Mouse (Mus musculus) frontal cortex, postnatal 14 days (tissue): Measurements from ENCODE around the gene Tmem52.
"Not testable (repeated sequence)": the region's sequence is repeated elsewhere in the genome, so short reads cannot be mapped to it uniquely, and the experiment has no call there.

Experiments
- DNase-seq, 2 experiments: peaks; one replicate each; pipeline ENCODE4 v3.0.0; 2022; ENCODE audit warnings: low spot score in 2 of 2

The Tmem52 gene

DNA sequence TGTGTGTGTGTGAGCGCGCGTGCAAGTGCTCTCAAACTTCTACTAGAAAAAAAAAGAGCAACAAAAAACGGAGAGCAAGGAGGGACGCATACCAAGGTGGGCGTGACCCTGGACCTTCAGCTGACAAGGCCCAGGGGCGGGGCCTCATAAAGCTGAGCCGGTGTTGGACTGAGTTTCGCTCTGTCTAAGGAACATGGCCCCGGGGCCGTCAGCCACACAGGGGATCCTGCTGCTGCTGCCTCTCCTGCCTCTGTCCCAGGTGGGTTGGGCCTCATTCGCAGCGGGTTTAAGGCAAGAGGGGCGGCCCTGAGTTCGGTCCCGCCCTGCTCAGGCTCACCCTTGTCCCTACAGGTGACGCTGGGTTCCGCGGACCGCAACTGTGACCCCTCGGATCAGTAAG is at the start of gene Tmem52:
TSS of gene Tmem52 (plus strand) at position 163 of the 400 bp plus-strand sequence.
- no peak for DNase-seq

DNA sequence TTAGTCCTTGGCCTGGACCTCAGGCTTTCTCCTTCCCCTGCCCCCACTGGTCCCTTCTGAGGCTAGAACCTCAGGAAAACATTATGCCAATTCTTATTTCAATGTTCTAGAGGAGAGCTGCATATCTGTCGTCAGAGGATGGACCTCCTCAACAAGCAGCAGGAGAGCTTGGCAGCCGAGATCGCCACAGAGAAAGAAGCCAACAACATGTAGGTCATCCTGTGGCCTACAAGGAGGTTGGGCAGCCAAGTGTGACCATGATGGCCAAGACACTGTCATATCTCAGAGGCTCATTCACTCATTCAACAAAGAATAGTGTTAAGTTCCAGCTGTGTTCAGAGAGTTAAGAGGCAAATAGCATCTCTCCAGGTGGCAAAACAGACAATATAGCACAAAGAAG is 48.8 kb upstream of the Tmem52 start:
- DNase-seq = no peak

DNA sequence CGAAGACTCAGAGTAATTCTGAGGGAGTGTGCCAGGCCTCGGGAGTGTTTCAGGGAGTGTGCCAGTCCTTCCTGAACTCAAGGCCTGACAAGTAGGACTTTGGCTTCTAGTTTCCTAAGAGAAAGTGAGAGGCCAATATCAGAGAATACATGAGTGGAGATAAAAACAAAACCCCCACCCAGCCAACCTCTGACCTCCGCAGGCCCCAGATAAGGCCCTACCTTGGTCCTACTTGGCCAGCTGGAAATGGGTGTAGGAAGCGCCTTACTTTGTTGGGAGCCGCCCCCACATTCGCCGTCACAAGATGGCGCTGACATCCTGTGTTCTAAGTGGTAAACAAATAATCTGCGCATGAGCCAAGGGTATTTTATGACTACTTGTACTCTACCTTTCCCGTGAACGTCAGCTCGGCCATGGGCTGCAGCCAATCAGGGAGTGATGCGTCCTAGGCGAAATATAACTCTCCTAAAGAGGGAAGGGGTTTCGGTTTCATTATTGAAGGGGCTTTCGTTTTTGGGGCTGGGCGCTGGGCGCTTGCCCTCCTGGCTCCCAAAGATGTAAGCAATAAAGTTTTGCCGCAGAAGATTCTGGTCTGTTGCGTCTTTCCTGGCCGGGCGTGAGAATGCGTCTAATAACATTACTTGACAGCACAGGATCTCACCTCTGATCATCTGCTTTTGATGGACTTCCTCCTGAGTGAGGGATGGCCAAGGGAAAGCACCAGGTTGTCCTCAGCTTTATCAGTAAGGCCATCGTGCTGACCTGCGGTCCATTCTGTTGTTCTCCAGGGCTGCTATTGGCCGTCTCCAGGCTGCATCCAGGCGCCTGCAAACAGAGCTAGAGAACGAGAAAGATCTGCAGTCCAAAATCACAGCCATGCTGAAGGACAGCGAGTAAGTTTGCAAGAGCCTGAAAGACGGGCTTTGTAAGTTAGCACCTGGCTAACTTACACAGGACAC is 47.2 kb upstream of the Tmem52 start:
- DNase-seq = not testable (repeated sequence)

DNA sequence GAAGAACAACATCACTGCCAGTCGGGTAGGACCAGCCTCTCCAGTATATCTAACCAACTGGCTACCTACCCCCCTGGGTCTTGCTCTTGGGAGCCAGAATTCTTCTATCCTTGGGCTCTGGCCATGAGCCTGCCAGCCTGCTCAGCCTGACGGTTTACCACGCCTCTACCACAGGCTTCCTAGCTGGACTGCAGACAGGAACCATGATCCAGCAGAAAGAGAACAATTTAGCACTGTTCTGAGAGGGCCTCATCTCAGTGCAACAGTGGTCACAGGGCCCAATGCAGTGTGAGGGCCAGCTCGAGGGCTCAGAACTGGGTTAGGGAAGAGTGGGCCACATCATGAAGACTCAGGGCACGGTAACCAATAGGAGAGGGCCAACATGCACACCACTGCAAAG is 44.9 kb upstream of the Tmem52 start:
- DNase-seq = no peak

DNA sequence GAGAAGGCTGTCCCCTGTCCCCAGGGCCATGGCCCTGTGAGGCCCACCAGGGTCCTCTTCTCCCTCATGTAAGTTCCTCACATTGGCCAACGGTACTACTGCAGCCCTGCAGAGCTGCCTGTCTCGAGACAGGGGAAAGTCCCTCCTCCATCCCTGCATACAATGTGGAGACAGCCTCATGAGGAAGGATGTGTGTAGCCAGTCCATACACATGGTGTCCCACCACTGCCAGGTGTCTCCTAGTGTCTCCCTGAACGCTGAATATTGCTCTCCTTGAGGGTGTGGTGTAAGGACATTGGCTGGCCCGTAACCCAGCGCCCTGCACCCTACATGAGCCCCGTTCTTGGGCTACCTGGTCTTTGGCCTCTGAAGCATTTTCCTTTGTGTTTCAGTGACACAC is 42.6 kb upstream of the Tmem52 start:
- no peak for DNase-seq

DNA sequence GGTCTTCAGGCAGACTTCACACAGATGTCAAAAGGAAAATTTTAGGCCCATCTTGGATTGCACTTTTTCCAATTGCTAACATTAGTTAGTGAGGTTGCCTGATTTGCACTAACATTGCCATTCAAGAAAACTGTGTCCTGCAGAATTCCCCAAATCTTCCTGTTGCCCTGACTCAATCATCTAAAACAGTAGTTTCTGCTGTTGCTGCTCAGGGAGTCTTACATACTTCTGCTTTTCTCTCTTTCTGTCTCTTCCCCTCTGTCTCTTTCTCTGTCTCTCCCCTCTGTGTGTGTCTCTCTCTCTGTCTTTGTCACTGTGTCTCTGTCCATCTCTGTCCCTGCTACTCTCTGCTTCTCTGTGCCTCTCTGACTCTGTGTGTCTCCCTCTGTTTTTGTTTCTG is 40.5 kb upstream of the Tmem52 start:
- DNase-seq = no peak

DNA sequence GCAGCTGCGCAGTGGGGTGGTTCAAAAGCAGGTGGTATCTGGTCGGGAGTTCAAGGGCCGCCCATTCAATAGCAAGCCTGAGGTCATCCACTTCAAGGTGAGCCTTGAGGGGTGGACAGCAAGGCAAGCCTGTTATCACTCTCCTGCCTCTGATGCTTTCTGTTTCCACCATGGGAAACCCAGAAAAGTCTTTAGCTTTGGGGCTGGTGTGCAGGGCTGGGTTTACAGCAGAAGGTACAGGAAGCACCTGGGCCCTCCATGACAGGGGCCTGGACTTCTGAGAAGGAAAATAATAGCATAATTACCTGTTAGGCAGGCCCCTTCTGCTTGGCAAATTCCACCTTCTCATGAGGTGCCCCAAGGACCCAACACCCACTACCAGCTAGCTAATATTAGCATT is 39.7 kb upstream of the Tmem52 start:
- no peak for DNase-seq

DNA sequence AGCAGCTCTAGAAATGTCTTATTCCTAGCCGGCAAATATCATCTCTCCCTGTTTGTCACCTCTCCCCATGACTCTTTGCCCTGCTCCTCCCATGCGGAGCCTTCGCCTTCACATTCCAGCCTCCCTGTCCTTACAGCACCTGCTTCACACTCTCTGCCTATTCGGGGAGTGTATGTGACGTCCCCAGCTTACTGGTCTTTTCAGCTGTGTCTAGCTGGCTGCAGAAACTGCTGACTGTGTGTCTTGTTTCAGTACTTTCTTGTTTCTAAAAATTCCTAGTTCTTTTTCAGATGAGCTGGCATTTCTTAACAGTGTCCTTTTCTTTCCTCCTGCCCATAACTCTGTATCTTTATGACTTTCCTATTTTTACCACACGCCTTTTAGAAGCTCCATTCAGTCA is 36.6 kb upstream of the Tmem52 start:
- no peak for DNase-seq

DNA sequence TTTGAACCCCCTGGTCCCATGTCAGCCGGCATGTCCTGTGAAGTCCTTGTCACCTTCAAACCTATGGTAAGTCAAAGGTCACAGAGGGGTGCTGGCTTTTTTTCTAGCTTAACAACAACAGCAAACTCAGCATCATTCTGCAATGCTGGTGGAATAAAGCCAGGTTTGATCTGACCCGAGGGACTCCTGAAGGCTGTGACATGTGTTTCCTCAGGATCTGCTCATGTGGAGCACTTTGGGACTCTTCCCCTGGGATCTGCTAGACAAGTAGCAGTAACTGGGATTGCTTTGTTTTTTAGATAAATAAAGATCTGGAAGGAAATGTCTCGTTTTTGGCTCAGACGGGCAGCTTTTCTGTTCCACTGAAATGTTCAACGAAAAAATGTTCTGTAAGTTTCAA is 34.9 kb upstream of the Tmem52 start:
- DNase-seq = no peak

DNA sequence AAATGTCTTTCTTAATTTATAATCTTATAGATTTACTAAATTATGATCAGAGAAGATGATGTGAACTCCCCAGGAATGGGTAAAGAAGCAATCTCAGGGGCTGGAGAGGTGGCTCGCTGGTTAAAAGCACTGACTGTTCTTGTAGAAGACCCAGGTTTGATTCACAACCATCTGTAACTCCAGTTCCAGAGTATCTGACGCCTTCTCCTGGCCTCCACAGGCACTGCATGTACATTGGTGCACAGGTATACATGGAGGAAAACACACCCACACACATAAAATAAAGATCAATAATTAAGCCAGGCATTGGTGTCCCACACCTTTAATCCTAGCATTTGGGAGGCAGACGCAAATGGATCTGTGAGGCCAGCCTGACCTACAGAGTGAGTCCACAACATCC is 26.1 kb upstream of the Tmem52 start:
- DNase-seq = no peak

DNA sequence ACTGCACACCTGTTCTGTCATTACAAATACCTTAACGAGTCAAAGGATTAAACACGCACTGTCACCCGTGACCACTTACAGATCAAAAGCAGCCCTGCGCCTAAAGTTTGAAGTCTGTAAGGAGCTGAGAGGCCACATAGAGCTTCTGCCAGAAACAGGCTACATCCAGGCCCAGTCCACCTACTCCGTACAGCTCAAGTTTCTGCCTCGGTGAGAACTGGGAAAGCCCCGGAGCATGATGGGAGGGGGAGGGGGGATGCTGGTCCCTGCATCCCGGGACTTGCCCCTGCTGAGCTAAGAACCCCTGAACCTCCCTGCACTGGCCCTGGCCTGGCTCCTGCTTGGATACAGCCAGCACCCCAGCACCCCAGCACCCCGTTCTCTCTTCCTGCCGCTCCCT is 17.3 kb upstream of the Tmem52 start:
- no peak for DNase-seq

DNA sequence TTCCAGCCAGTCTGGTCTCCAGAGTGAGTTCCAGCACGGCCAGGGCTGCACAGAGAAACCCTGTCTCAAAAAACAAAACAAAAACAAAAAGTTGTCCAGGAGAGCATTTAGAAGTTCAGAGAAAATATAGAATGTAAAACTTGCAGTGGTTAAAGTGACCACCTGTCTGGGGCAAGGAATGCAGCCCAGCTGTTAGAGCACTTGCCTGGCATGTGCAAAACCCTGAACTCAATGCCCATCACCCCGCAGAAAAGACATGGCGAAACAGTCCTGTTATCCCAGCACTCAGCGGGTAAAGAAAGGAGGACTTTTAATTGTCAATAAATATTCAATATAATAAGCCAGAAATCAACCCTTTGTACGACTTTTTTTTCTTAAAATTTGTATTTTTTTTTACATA is 10.3 kb upstream of the Tmem52 start:
- no peak for DNase-seq

DNA sequence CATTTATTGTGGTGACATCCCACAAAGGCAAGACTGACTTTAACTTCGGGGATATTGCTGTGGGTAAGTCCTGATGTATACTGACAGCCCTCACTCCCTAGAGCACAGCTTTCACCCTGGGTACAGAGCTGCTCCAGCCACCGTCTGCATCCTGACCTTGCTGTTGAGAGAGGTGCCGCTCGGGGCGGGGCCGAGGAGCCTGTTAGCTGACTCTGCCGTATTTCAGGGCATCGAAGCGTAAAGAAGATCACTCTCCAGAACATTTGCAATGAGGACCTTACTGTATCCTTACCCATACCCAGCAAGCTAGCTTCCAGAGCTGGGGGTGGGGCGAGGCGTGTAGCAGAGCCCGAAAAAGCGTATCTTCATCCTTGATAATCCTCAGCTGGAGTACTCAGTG is 5.9 kb upstream of the Tmem52 start:
- DNase-seq = no peak

DNA sequence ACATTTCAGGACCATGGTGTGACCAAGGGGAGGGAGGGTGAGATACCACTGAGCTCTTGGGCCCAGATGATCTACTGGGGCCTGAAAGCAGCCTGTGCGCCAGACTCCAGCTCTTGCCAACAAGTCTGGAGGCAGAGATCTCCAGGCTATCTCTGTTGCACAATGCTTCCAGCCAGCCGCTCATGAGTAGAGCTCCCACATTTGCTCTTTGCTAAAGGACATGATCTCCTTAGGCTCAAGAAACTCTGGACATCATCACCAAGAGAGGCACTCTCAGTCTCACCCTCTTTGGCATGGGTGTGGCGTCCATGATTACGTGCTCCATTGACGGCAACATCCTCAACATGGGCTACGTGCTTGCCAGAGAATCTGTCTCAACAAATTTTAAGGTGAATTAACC is 5.3 kb upstream of the Tmem52 start:
- DNase-seq = no peak

DNA sequence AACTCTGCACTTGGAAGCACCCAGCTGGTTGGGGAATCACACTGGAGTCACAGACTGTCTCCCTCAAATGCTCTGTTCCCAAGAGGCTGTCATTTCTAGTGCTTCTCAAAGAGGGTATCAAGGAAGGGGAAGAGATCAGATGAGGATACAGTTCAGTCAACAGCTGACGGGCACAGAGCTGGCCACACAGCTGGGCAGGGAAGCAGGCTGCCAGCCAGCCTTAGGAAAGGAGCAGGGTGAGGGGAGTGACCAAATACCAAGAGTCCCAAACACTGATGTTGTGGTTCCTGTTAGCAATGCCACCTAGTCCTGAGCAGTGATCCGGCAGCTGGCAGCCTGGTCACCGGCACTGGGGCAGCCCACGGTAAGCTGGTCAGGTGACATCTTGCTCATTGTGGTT is 4.9 kb upstream of the Tmem52 start:
- DNase-seq = no peak

DNA sequence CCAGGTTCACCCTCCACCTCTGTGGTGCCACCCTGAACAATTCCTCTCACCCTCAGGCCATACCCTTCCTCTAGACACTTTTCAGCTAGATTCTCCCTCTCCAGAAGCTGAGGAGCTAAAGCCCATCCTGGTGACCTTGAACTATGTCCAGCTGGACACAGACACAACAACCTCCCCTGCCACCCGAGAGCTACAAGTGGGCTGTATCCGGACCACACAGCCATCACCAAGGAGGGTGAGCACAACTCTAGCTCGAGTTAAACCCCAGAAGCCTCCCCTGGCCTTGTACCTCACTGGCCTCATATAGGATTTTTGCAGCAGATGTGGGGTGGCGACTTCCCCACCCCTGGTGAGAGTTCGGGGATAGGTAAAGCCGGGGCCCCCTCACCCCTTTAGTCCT is 3.3 kb upstream of the Tmem52 start:
- DNase-seq = no peak

DNA sequence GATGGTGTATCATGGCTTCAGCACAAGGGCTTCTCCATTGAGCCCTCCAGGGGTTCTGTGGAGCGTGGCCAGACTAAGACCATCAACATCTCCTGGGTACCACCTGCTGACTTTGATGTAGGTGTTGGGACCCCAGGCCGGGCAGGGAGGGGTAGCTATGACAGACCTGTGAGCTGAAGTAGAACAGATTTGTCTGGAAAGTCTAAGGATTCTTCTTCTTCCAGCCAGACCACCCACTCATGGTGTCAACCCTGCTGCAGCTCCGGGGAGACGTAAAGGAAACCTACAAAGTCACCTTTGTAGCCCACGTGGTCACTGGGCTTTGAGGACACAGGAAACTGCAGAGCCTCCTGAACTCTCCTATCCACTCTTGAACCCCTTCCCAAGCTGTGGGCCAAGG is 2.8 kb upstream of the Tmem52 start:
- DNase-seq = no peak

DNA sequence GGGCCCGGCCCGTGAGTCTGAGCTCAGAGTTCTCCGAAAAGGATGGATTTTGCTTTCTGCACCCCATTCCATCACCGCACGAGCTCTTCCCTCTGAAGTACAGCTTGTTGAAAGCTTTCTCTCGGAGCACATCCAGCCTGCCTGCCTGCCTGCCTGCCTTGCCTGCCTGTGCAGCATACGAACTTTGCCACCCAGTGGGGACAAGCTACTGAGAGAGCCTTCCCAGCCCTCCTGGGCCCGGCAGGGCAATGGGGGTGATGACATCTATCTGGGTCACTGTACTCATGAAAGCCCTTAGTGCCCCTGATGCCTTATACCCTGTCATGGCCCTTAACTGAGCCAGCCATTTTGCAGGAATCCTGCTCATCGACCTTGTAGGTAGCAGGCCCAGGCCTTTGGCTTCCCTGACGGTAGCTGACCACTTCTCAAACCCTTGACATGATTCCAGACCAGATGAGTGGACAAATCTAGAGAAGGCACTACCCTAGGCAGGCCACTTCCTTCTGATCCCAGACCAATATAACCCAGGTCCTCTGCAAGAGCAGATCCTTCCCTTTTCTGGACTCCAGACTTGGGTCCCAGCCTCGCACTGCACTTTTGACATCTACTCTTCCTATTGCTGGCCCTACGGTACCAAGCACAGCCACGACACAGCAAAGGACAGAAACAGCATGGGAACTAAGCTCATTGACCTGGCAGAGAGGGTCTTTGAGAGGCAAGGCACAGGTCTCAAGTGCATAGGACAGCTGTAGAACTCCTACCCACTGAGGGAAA is 1.5 kb upstream of the Tmem52 start:
- DNase-seq = no peak

DNA sequence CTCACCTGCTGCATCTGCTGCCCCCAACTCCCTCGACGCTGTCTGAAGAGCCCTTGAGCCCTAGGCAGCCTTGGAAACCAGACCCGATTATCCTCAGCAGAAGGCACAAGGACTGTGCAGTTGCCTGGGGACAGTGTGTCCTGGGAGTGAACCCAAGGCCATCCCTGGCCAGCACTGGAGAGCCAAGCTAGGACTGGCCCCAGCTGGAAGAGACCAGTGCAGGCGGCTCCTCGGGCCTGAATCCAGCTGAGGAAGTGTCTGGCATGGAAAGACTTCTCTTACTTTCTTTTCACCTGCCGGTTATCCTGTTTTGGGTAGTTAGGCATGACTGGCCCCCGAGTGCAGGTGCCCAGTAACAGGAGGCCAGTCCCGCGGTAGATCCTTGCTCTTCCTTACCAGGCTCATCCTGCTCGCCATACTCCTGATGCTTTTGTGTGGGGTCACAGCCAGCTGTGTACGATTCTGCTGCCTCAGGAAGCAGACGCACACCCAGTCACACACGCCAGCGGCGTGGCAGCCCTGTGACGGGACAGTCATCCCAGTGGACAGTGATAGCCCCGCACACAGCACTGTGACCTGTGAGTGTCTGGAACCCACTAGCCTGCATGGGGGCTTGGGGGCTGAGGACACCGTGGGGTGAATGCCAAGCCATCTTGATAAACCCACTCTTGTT is 812 bp downstream of the Tmem52 start:
- DNase-seq = no peak

DNA sequence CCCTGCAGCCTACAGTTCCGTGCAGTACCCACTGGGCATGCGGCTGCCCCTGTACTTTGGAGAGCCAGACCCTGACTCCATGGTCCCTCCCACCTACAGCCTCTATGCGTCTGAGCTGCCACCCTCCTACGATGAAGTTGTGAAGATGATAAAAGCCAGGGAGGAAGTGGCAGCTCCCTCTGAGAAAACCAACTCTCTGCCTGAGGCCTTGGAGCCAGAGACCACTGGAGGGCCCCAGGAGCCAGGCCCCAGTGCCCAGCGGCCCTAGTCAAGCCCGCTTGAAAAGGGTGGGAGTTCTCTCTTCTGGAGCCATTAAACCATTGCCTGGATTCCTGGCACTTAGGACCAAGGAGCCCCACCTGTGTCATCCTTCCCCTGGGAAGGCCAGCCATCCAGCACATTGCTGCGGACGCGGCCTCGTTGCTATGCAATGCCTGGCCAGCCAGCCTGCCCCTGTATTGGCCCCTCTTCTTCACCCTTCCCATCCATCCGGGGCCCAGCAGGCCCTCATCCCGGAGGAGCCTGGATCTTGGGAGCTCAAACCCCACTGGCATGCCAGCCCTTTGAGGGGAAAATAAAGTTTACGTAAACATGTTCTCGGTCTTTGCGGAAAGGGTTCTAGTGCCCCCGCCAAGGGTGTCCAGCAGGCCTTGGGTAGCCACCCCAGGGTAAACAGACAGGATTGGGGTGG is 1.5 kb downstream of the Tmem52 start:
- no peak for DNase-seq

DNA sequence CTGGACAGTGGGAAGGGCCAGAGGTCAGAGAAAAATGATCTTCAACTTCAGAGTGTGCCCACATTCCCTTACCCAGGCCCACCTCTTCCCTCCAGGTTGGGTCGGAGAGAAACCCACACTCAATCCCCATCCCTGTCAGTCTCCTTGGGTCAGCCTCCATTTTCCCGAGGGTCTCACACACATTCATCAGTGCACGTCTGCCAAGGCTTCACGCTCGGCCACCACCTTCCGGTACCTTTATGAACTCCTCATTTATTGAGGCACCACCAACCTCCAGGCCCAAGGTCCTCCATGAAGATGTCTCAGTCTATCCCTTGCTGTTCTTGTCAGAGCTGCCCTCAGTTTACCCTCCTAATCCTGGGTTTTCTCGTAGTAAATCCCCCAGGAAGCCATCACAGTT is 2.1 kb downstream of the Tmem52 start:
- no peak for DNase-seq

DNA sequence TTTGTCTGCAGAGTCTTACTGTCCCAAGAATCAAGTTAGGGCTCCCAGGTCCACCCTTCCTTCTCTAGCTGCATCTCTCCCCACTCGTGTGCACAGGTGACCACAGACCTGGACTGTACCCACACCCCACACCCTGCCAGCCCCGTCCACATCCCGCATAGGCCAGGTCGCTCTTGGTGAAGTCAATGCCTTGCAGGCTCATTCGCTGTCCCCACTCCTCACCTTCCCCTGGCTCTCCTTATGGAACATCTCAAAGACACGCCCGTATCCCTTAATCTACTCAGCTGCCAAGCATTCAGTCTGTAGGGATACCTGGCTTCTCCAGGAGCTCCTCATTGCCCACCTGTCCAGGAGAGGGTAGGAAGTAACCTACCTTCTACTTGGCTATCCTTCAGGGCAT is 2.5 kb downstream of the Tmem52 start:
- DNase-seq = no peak
